Mouse (Mus musculus): Measurements from ENCODE around the gene D430042O09Rik.
"Not testable (repeated sequence)": the region's sequence is repeated elsewhere in the genome, so short reads cannot be mapped to it uniquely, and the experiment has no call there.

D430042O09Rik gene

GRCm38 (mm10) chr7:125707593-125708022, at the start of gene D430042O09Rik, which contains the start of gene Gtf3c1:
Gene D430042O09Rik, plus strand, starts transcription at chr7:125707888.
Gene Gtf3c1, minus strand, starts transcription at chr7:125707780.
- peak; percentile 100 for DNase-seq (ENCODE audit: low read depth, low spot score)

- no peak for DNase-seq (ENCODE audit: low read depth, low spot score)
Observed at GRCm38 (mm10) chr7:125663654-125664053, 44.0 kb upstream of the D430042O09Rik start.

GRCm38 (mm10) chr7:125670865-125671264, 36.8 kb upstream of the D430042O09Rik start:
- no peak for DNase-seq (ENCODE audit: low read depth, low spot score)

- no peak for DNase-seq (ENCODE audit: low read depth, low spot score)
Observed at GRCm38 (mm10) chr7:125671396-125671795, 36.3 kb upstream of the D430042O09Rik start.

GRCm38 (mm10) chr7:125674916-125675315, 32.8 kb upstream of the D430042O09Rik start:
- peak; percentile 54 for DNase-seq (ENCODE audit: low read depth, low spot score)

- DNase-seq (ENCODE audit: low read depth, low spot score), result peak; percentile 2
Observed at GRCm38 (mm10) chr7:125678756-125679155, 28.9 kb upstream of the D430042O09Rik start.

GRCm38 (mm10) chr7:125679936-125680335, 27.8 kb upstream of the D430042O09Rik start:
- DNase-seq (ENCODE audit: low read depth, low spot score), result no peak

GRCm38 (mm10) chr7:125690516-125690915, 17.2 kb upstream of the D430042O09Rik start:
- DNase-seq (ENCODE audit: low read depth, low spot score), result no peak

- peak; percentile 39 for DNase-seq (ENCODE audit: low read depth, low spot score)
Observed at GRCm38 (mm10) chr7:125694056-125694455, 13.6 kb upstream of the D430042O09Rik start.

GRCm38 (mm10) chr7:125702791-125703190, 4.9 kb upstream of the D430042O09Rik start:
- no peak for DNase-seq (ENCODE audit: low read depth, low spot score)

GRCm38 (mm10) chr7:125707186-125707585, 502 bp upstream of the D430042O09Rik start:
- DNase-seq (ENCODE audit: low read depth, low spot score), result peak; percentile 70

GRCm38 (mm10) chr7:125708100-125708499, 412 bp downstream of the D430042O09Rik start:
- peak; percentile 37 for DNase-seq (ENCODE audit: low read depth, low spot score)

GRCm38 (mm10) chr7:125713542-125714055, 5.9 kb downstream of the D430042O09Rik start:
- not testable (repeated sequence) for DNase-seq (ENCODE audit: low read depth, low spot score)

- DNase-seq (ENCODE audit: low read depth, low spot score), result no peak
Observed at GRCm38 (mm10) chr7:125714803-125715202, 7.1 kb downstream of the D430042O09Rik start.

GRCm38 (mm10) chr7:125716724-125717123, 9.0 kb downstream of the D430042O09Rik start:
- no peak for DNase-seq (ENCODE audit: low read depth, low spot score)

- no peak for DNase-seq (ENCODE audit: low read depth, low spot score)
Observed at GRCm38 (mm10) chr7:125717612-125718011, 9.9 kb downstream of the D430042O09Rik start.

GRCm38 (mm10) chr7:125720370-125720769, 12.7 kb downstream of the D430042O09Rik start:
- DNase-seq (ENCODE audit: low read depth, low spot score), result no peak

- DNase-seq (ENCODE audit: low read depth, low spot score), result no peak
Observed at GRCm38 (mm10) chr7:125721033-125721432, 13.3 kb downstream of the D430042O09Rik start.

- DNase-seq (ENCODE audit: low read depth, low spot score), result no peak
Observed at GRCm38 (mm10) chr7:125722127-125722526, 14.4 kb downstream of the D430042O09Rik start.

- no peak for DNase-seq (ENCODE audit: low read depth, low spot score)
Observed at GRCm38 (mm10) chr7:125723189-125723972, 15.7 kb downstream of the D430042O09Rik start.

GRCm38 (mm10) chr7:125731679-125732078, 24.0 kb downstream of the D430042O09Rik start:
- DNase-seq (ENCODE audit: low read depth, low spot score), result no peak

GRCm38 (mm10) chr7:125733791-125734190, 26.1 kb downstream of the D430042O09Rik start:
- no peak for DNase-seq (ENCODE audit: low read depth, low spot score)

Data from mesoderm, embryonic 11.5 days (tissue).